Mouse (Mus musculus) spleen, postnatal 0 days (tissue): ENCODE measurements around the gene Siah3. TPM values are rescaled to one million over a fixed set of nuclear protein-coding genes. Genes with fewer than 3 reads are reported as not detected.

Experiments used
- polyA plus RNA-seq: library from polyadenylated mRNA; unstranded; fragments of >200 nt; fragmentation: Nextera tagmentation; extraction: Ambion mirVana; gene quantifications from 2 replicates; pipeline ENCODE4 v1.2.1, GENCODE M21; 2015

Siah3 gene
- 0.28 and 0.35 TPM in 2 replicates for polyA plus RNA-seq

DNA sequence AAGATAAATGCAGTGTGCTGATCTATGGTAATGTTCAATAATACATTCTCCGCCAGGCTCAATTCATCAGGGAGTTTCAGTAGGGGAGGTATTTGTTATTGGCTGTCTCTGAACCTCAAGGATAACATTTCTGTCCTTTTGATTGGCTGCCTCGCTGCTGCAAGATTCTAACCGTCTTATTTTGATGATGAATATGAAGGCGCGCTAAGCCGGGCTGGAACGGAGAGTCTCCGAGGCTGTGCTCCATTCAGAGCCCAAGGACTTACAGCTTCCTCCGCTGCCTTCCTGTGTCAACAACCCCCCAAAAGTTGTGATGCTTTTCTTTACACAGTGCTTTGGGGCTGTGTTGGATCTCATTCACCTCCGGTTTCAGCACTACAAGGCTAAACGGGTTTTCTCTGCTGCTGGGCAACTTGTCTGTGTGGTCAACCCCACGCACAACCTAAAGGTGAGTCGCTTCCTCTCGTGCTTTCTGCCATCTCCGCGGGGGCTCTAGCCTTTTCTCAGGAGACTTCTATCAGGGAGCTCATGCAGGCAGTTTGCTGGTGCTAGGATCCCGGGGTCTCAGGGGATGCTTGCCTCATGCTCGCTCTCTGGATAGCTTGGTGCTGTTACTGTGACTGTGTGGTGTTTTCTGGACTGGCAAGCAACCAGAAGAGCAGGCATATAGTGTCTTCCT lies at the start of gene Siah3:
Gene Siah3, plus strand, starts transcription at position 240 of the 679 bp plus-strand sequence.

Other genes with a start within 250 kb of the Siah3 start
- 0.16 TPM in 1 of 2 replicates, not detected in the other for gene Cpb2, start 213.7 kb upstream of the Siah3 start, polyA plus RNA-seq
- gene Zc3h13, start 171.6 kb upstream of the Siah3 start, polyA plus RNA-seq: 22.0 and 23.7 TPM in 2 replicates
- not detected in 2 replicates for gene Spert, start 137.1 kb downstream of the Siah3 start, polyA plus RNA-seq
- not detected in 2 replicates for gene Erich6b, start 186.3 kb downstream of the Siah3 start, polyA plus RNA-seq